Mouse (Mus musculus) CH12.LX (cell line): ENCODE measurements at regions not wholly inside any gene's neighbourhood (a gene's known extent, or its start where the extent isn't known, plus 50 kb on each side); places are given as distances from the start of the nearest gene placed in this dataset.

Source experiments
- CHD1 ChIP-seq: IDR thresholded peaks from 2 replicates; pipeline ENCODE4 v1.6.1; 2012; ENCODE audit warnings: low read depth, low read length, improper control_type of control experiment, inconsistent platforms
- CTCF ChIP-seq, 2 experiments: IDR thresholded peaks in 1 of 2; conservative IDR thresholded peaks in 1 of 2; 2 replicates each; pipeline ENCODE4 v1.5.1; 2011 to 2012; ENCODE audit warnings: low read depth in 2 of 2, low read length in 2 of 2, improper control_type of control experiment in 1 of 2, inconsistent platforms in 1 of 2, mild to moderate bottlenecking in 1 of 2, moderate library complexity in 1 of 2
- HCFC1 ChIP-seq: IDR thresholded peaks from 2 replicates; pipeline ENCODE4 v1.6.1; 2012; ENCODE audit warnings: low read depth, mild to moderate bottlenecking, inconsistent platforms, low read length, improper control_type of control experiment
- MAX ChIP-seq: IDR thresholded peaks from 2 replicates; pipeline ENCODE4 v1.6.1; 2011; ENCODE audit warnings: low read length, improper control_type of control experiment
- MEF2A ChIP-seq: IDR thresholded peaks from 2 replicates; pipeline ENCODE4 v1.6.1; 2014; ENCODE audit warnings: low read depth, mild to moderate bottlenecking, inconsistent platforms, low read length, improper control_type of control experiment, borderline replicate concordance
- PAX5 ChIP-seq: IDR thresholded peaks from 2 replicates; pipeline ENCODE4 v1.6.1; 2012; ENCODE audit warnings: low read length, inconsistent platforms, mixed read lengths
- POLR2A ChIP-seq: IDR thresholded peaks from 2 replicates; pipeline ENCODE4 v1.6.1; 2011; ENCODE audit warnings: low read depth, mild to moderate bottlenecking, improper control_type of control experiment, low read length
- TCF12 ChIP-seq: IDR thresholded peaks from 2 replicates; pipeline ENCODE4 v1.6.1; 2014; ENCODE audit warnings: low read depth, mild to moderate bottlenecking, inconsistent platforms, low read length, improper control_type of control experiment
- USF1 ChIP-seq: IDR thresholded peaks from 2 replicates; pipeline ENCODE4 v1.6.1; 2014; ENCODE audit warnings: low read depth, mild to moderate bottlenecking, inconsistent platforms, low read length, improper control_type of control experiment
- USF2 ChIP-seq: conservative IDR thresholded peaks from 2 replicates; pipeline ENCODE4 v1.6.1; 2011; ENCODE audit warnings: low read depth, low read length, improper control_type of control experiment
- ZC3H11A ChIP-seq: IDR thresholded peaks from 2 replicates; pipeline ENCODE4 v1.6.1; 2012; ENCODE audit warnings: low read depth, mild to moderate bottlenecking, inconsistent platforms, low read length, improper control_type of control experiment
- ZNF384 ChIP-seq: IDR thresholded peaks from 2 replicates; pipeline ENCODE4 v1.6.1; 2012; ENCODE audit warnings: low read depth, low read length, improper control_type of control experiment, inconsistent platforms

DNA sequence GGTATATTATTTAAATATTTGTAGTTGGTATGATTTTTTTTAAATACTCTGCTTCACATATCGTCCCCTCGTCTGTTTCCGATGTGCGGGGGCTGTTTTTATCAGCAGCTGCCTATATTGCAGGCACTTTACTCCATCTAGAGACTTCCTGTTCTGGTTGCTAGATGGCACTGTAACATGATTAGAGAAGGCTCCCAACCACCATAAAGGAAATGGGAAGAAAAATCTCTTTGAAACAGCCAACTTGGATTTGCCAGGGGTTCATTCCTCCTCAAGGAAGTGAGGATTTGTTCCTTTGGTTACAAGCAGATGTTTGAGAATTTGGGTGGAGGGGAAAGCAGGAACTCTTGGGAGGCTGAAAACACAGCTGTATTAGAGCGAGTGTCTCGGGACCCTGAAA lies 112.3 kb upstream of the Ndn start:
- no peak for TF ChIP-seq CTCF (conservative IDR thresholded peaks at IDR 0.05 in 1 of 2, IDR thresholded peaks at IDR 0.05 in 1 of 2; ENCODE audit: low read depth in 2 of 2, low read length in 2 of 2)
- no peak for TF ChIP-seq MAX
- TF ChIP-seq PAX5, result no peak
- no peak for TF ChIP-seq CHD1
- TF ChIP-seq USF2, result no peak
- TF ChIP-seq ZC3H11A, result no peak
- no peak for TF ChIP-seq HCFC1
- no peak for TF ChIP-seq POLR2A
- TF ChIP-seq ZNF384, result no peak
- TF ChIP-seq USF1, result no peak
- TF ChIP-seq MEF2A, result no peak
- TF ChIP-seq TCF12, result no peak
